Mouse (Mus musculus): ENCODE data around the gene Teddm1b. TPM values are rescaled to one million over a fixed set of nuclear protein-coding genes. Genes with fewer than 3 reads are reported as not detected.

Gene Teddm1b
- 0.15 TPM for polyA plus RNA-seq (2017; shearing (Covaris generic))

DNA sequence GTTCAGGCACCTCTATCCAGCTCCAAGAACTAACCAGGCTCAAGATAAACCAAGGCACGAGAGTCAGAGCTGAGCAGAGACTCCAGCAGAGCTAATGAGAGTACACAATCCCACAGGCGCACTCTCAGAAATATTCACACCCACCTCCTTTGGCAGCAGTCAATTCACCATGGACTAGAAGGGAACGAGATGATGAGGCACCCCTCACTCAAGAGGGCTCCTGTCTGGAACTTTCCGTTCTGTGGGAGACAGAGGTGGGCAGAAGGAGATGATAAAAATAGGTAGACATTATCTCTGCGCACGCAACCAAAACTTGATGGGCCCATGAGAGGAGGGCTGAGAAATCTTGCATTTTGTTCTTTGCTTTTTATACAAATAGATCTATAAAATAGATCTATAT lies at the start of gene Teddm1b:
TSS of gene Teddm1b (plus strand) at position 301 of the 400 bp plus-strand sequence.

GRCm38 (mm10) chr1:153844042-153844441 lies 30.1 kb upstream of the Teddm1b start, which contains the start of gene Rgsl1:
Gene Rgsl1, minus strand, starts transcription at chr1:153844142.

DNA sequence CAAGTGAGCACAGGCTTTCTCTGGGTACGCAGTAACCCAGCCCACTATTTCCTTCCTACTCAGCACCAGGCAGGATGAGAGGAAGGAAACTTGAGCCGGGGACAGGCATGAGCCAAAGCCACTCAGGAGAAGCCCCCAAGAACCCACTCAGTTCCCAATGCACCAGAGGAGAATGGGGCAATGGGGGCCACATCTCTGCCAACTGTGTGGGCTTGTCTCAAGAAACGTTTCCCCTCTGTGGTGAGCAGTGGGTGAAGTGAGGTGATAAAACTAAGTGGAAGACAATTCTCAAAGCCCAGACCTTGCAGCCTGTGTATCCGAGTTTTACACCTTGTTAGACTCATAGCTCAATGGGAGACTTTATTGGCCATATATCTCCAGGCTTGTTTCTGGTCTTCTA lies 17.3 kb downstream of the Teddm1b start, which contains the start of gene Teddm1a:
TSS of gene Teddm1a (plus strand) at position 301 of the 400 bp plus-strand sequence.

GRCm38 (mm10) chr1:153899731-153900380 lies 25.7 kb downstream of the Teddm1b start, which contains the start of the genes Glul and Teddm2:
Gene Glul, plus strand, starts transcription at chr1:153899944.
Gene Teddm2, minus strand, starts transcription at chr1:153900228.

Other genes with a start within 250 kb of the Teddm1b start
- gene Rgs8, start 221.3 kb upstream of the Teddm1b start, polyA plus RNA-seq (2017; shearing (Covaris generic)), result 0.22 TPM
- gene Rgs16, start 134.0 kb upstream of the Teddm1b start, polyA plus RNA-seq (2017; shearing (Covaris generic)), result 55.7 TPM
- gene Rnasel, start 124.9 kb upstream of the Teddm1b start, polyA plus RNA-seq (2017; shearing (Covaris generic)), result 36.7 TPM
- gene Rgsl1, start 30.2 kb upstream of the Teddm1b start, polyA plus RNA-seq (2017; shearing (Covaris generic)), result 0.13 TPM
- not detected for gene Teddm1a, start 17.4 kb downstream of the Teddm1b start, polyA plus RNA-seq (2017; shearing (Covaris generic))
- gene Glul, start 25.6 kb downstream of the Teddm1b start, polyA plus RNA-seq (2017; shearing (Covaris generic)), result 38.1 TPM
- 0.38 TPM for gene Teddm2, start 25.9 kb downstream of the Teddm1b start, polyA plus RNA-seq (2017; shearing (Covaris generic))